In the genomic region with DNA sequence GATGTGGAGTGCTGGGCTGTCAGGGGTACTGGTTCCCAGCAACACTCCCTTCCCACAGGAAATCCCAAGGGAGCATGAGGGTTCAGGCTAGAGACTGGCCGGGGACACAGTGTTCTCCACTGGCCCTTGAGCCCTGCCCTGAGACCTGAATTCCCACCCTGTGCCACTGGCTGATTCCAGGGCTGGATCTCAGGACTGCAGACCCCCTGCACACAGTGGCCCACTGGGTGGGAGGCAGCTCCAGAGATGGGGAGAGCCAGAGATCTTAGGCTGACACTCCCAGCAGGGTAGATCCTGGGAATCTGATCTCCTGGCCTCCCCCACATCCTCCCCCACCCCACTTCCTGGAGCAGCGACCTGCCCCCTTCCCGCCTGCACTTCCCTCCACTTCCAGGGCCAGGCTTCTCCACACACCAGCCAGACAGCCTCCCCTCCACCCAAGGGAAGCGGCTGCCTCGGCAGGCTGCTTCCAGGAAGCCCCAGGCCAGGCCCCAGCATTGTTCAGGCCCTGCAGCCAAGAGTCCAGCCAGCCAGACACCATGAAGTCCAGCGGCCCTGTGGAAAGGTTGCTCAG, we compare ENCODE assay signal across 9 mouse cellular contexts. TPM values are rescaled to one million over a fixed set of nuclear protein-coding genes. Genes with fewer than 3 reads are reported as not detected.
A peak's percentile ranks its signal among the peaks of the same experiment; 100 is the strongest.
DNase-seq lines count a peak whose midpoint lies in the region; ATAC-seq lines count a peak whose summit lies in the region.
"Had no signal": no experiment of that assay in that cellular context is flagged by ENCODE, and none has a peak within 500 bp of the region (broad histone marks: within the 10 kb centered on the region; RNA-seq: fewer than 3 reads in every experiment).

No protein-coding gene starts in this region.

- H3K4me1 ChIP-seq in embryonic facial prominence, embryonic 13.5 days, result peaks cover 91% of the 10 kb centered on the region
- H3K4me1 ChIP-seq in heart, embryonic 15.5 days (replicated peaks), result peaks cover 93% of the 10 kb centered on the region

- peak; percentile 72 to 85 for DNase-seq in adrenal gland, adult (ENCODE audit: inconsistent age in 2 of 2, low spot score in 1 of 2)
- DNase-seq in adrenal gland, postnatal 4 days (ENCODE audit: low spot score in 2 of 2), result no peak
- DNase-seq in kidney, postnatal 10 days, result peak; percentile 88
- peak; percentile 80 for DNase-seq in lung, postnatal 25 days (ENCODE audit: low spot score)
- DNase-seq in yolk sac, embryonic 10.5 days (ENCODE audit: low spot score), result peak; percentile 77
- no peak for DNase-seq in c-Kit-positive CD71-positive TER-119-positive erythroid progenitor cells, embryonic 14.5 days (ENCODE audit: low spot score)

- H3K4me3 ChIP-seq in embryonic facial prominence, embryonic 13.5 days, result peak overlapping the region; percentile 52
- H3K4me3 ChIP-seq in heart, embryonic 15.5 days, result peak overlapping the region; percentile 66

- ATAC-seq in embryonic facial prominence, embryonic 13.5 days (ENCODE audit: insufficient number of reproducible peaks, insufficient read depth, low FRiP score, low TSS enrichment, low read depth), result no peak
- ATAC-seq in heart, embryonic 15.5 days (replicated peaks; ENCODE audit: insufficient number of reproducible peaks, insufficient read depth, low FRiP score, low read depth), result peak; percentile 10; the same call in 1 of the 2 replicates

- 10% methylated on average over 6 of the region's 6 CpGs for WGBS in embryonic facial prominence, embryonic 13.5 days
- WGBS in heart, embryonic 15.5 days, result 18% methylated on average over 6 of the region's 6 CpGs

- H3K36me3 ChIP-seq in embryonic facial prominence, embryonic 13.5 days, result peaks cover 31% of the 10 kb centered on the region
- peaks cover 10% of the 10 kb centered on the region for H3K36me3 ChIP-seq in heart, embryonic 15.5 days

- H3K9ac ChIP-seq in embryonic facial prominence, embryonic 13.5 days, result peak overlapping the region; percentile 81
- peak overlapping the region; percentile 75 for H3K9ac ChIP-seq in heart, embryonic 15.5 days

- H3K9me3 ChIP-seq in embryonic facial prominence, embryonic 13.5 days, result no peaks in the 10 kb centered on the region
- no peaks in the 10 kb centered on the region for H3K9me3 ChIP-seq in heart, embryonic 15.5 days (replicated peaks)

- H3K27ac ChIP-seq in embryonic facial prominence, embryonic 13.5 days, result peak overlapping the region; percentile 99
- peak overlapping the region; percentile 96 for H3K27ac ChIP-seq in heart, embryonic 15.5 days

- H3K27me3 ChIP-seq in embryonic facial prominence, embryonic 13.5 days, result peaks cover 13% of the 10 kb centered on the region
- H3K27me3 ChIP-seq in heart, embryonic 15.5 days, result peaks cover 3% of the 10 kb centered on the region

- H3K4me2 ChIP-seq in embryonic facial prominence, embryonic 13.5 days, result peak overlapping the region; percentile 81
- H3K4me2 ChIP-seq in heart, embryonic 15.5 days, result peak overlapping the region; percentile 91

RNA-seq across cellular contexts. Expression of a gene that starts 2.4 kb away (rescaled TPM):
- total RNA-seq in adrenal gland, postnatal 4 days (2021), result 10 to 100 TPM; 60.9 to 63.6 TPM
- polyA plus RNA-seq in embryonic facial prominence, embryonic 13.5 days (2015; fragmentation: Nextera tagmentation; extraction: Ambion mirVana), result 40.1 and 49.3 TPM in 2 replicates
- 30.9 and 31.0 TPM in 2 replicates for polyA plus RNA-seq in heart, embryonic 15.5 days (2015; fragmentation: Nextera tagmentation; extraction: Ambion mirVana)
- total RNA-seq: common myeloid progenitor, adult 5-6 weeks had no signal

RNA-seq across cellular contexts. Expression of a gene that starts 29.1 kb away (rescaled TPM):
- 100 to 1,000 TPM; 352 to 356 TPM for total RNA-seq in adrenal gland, postnatal 4 days (2021)
- polyA plus RNA-seq in embryonic facial prominence, embryonic 13.5 days (2015; fragmentation: Nextera tagmentation; extraction: Ambion mirVana), result 120 and 129 TPM in 2 replicates
- 56.5 and 71.8 TPM in 2 replicates for polyA plus RNA-seq in heart, embryonic 15.5 days (2015; fragmentation: Nextera tagmentation; extraction: Ambion mirVana)

RNA-seq across cellular contexts. Expression of a gene that starts 33.4 kb away (rescaled TPM):
- total RNA-seq in adrenal gland, postnatal 4 days (2021), result 10 to 100 TPM; 32.5 to 35.9 TPM
- polyA plus RNA-seq in embryonic facial prominence, embryonic 13.5 days (2015; fragmentation: Nextera tagmentation; extraction: Ambion mirVana), result 20.4 and 21.6 TPM in 2 replicates
- 16.0 and 22.4 TPM in 2 replicates for polyA plus RNA-seq in heart, embryonic 15.5 days (2015; fragmentation: Nextera tagmentation; extraction: Ambion mirVana)

RNA-seq across cellular contexts. Expression of a gene that starts 41.5 kb away (rescaled TPM):
- 10 to 100 TPM; 33.9 to 34.4 TPM for total RNA-seq in adrenal gland, postnatal 4 days (2021)
- polyA plus RNA-seq in embryonic facial prominence, embryonic 13.5 days (2015; fragmentation: Nextera tagmentation; extraction: Ambion mirVana), result 1.1 and 1.9 TPM in 2 replicates
- 9.5 and 10.2 TPM in 2 replicates for polyA plus RNA-seq in heart, embryonic 15.5 days (2015; fragmentation: Nextera tagmentation; extraction: Ambion mirVana)
- total RNA-seq: common myeloid progenitor, adult 5-6 weeks had no signal

RNA-seq across cellular contexts. Expression of a gene that starts 47.7 kb away (rescaled TPM):
- total RNA-seq in adrenal gland, postnatal 4 days (2021), result 1 to 10 TPM in 1 of 2 experiments, under 1 TPM in 1; 0.78 to 3.8 TPM
- 0.88 TPM in 1 of 2 replicates, not detected in the other for polyA plus RNA-seq in embryonic facial prominence, embryonic 13.5 days (2015; fragmentation: Nextera tagmentation; extraction: Ambion mirVana)
- 0.23 and 0.63 TPM in 2 replicates for polyA plus RNA-seq in heart, embryonic 15.5 days (2015; fragmentation: Nextera tagmentation; extraction: Ambion mirVana)

Comparison
In these comparisons a context has a peak if more than half of its experiments do, and no peak if none do; other contexts are left out.
1. DNase-seq: peak in adrenal gland, adult (2 of 2), kidney, postnatal 10 days (single experiment), lung, postnatal 25 days (single experiment) and yolk sac, embryonic 10.5 days (single experiment); none in adrenal gland, postnatal 4 days (0 of 2) and c-Kit-positive CD71-positive TER-119-positive erythroid progenitor cells, embryonic 14.5 days (single experiment).